Mouse (Mus musculus) embryonic facial prominence, embryonic 10.5 days (tissue): ENCODE results near the gene Pdcd4. TPM values are rescaled to one million over a fixed set of nuclear protein-coding genes. Genes with fewer than 3 reads are reported as not detected.

ENCODE experiments used
- DNase-seq: peaks from one replicate; pipeline ENCODE4 v3.0.0-alpha.2; 2017; ENCODE audit warnings: low spot score
- H3K27ac ChIP-seq: fragments of 300-500 bp; sonication (generic); replicated peaks from 2 replicates; pipeline ENCODE4 v1.5.1; 2016; ENCODE audit warnings: mild to moderate bottlenecking
- H3K27me3 ChIP-seq: fragments of 300-500 bp; sonication (generic); replicated peaks from 2 replicates; pipeline ENCODE4 v1.6.1; 2016; ENCODE audit warnings: low read depth, mild to moderate bottlenecking; ENCODE audit not compliant: poor library complexity, severe bottlenecking
- H3K36me3 ChIP-seq: fragments of 300-500 bp; sonication (generic); replicated peaks from 2 replicates; pipeline ENCODE4 v1.6.1; 2016; ENCODE audit warnings: mild to moderate bottlenecking, moderate library complexity
- H3K4me1 ChIP-seq: fragments of 300-500 bp; sonication (generic); 2 replicates; pipeline ENCODE4 v1.6.1; 2016
- H3K4me3 ChIP-seq: fragments of 300-500 bp; sonication (generic); 2 replicates; pipeline ENCODE4 v1.5.1; 2016; ENCODE audit warnings: mild to moderate bottlenecking, moderate library complexity
- H3K9me3 ChIP-seq: fragments of 300-500 bp; sonication (generic); 2 replicates; pipeline ENCODE4 v1.6.1; 2016; ENCODE audit warnings: mild to moderate bottlenecking
- WGBS: fragments of 180-500 bp; shearing (Covaris S2); methylation state at CpG from one replicate; pipeline ENCODE4 v1.1.7; 2016; 5-methylcytosine and 5-hydroxymethylcytosine counted together
- polyA plus RNA-seq: library from polyadenylated mRNA; unstranded; fragments of >200 nt; fragmentation: Nextera tagmentation; extraction: Ambion mirVana; gene quantifications from 2 replicates; pipeline ENCODE4 v1.2.1, GENCODE M21; 2016

Gene Pdcd4
- polyA plus RNA-seq, 1 experiment from 2014 or later: 78.8 TPM

- no peaks in the 10 kb centered on the region for H3K27me3 ChIP-seq
- no peak for DNase-seq
- peaks cover 4% of the 10 kb centered on the region; the same call in 1 of the 2 replicates for H3K4me1 ChIP-seq
- 77% methylated on average over 1 of the region's 1 CpGs for WGBS
- H3K4me3 ChIP-seq: no peak overlapping the region
- no peaks in the 10 kb centered on the region for H3K36me3 ChIP-seq
- no peak overlapping the region for H3K27ac ChIP-seq
- H3K9me3 ChIP-seq: 0 out of 2 replicates have a peak, but pooled peaks cover 1% of the 10 kb centered on the region
Observed at GRCm38 (mm10) chr19:53880460-53880859, 11.6 kb upstream of the Pdcd4 start.

GRCm38 (mm10) chr19:53881786-53882185, 10.2 kb upstream of the Pdcd4 start:
- no peak overlapping the region for H3K4me3 ChIP-seq
- peaks cover 7% of the 10 kb centered on the region; the same call in 1 of the 2 replicates for H3K4me1 ChIP-seq
- no peak for DNase-seq
- WGBS: 71% methylated on average over 5 of the region's 5 CpGs
- no peaks in the 10 kb centered on the region for H3K27me3 ChIP-seq
- no peak overlapping the region for H3K27ac ChIP-seq
- H3K36me3 ChIP-seq: no peaks in the 10 kb centered on the region
- 0 out of 2 replicates have a peak, but pooled peaks cover 1% of the 10 kb centered on the region for H3K9me3 ChIP-seq

- H3K36me3 ChIP-seq: no peaks in the 10 kb centered on the region
- no peak overlapping the region for H3K27ac ChIP-seq
- DNase-seq: no peak
- no peaks in the 10 kb centered on the region for H3K9me3 ChIP-seq
- H3K27me3 ChIP-seq: no peaks in the 10 kb centered on the region
- H3K4me1 ChIP-seq: peaks cover 11% of the 10 kb centered on the region; the same call in 1 of the 2 replicates
- no peak overlapping the region for H3K4me3 ChIP-seq
- 46% methylated on average over 10 of the region's 10 CpGs for WGBS
Observed at GRCm38 (mm10) chr19:53885450-53885849, 6.6 kb upstream of the Pdcd4 start.

- Histone ChIP-seq H3K27me3 (no peaks in the 10 kb centered on the region), H3K4me1 (peaks cover 15% of the 10 kb centered on the region; the same call in 1 of the 2 replicates), H3K36me3 (no peaks in the 10 kb centered on the region), H3K4me3 (no peak overlapping the region), H3K27ac (no peak overlapping the region), H3K9me3 (no peaks in the 10 kb centered on the region)
- no peak for DNase-seq
- WGBS: 90% methylated on average over 10 of the region's 10 CpGs
Observed at GRCm38 (mm10) chr19:53886576-53887370, 5.3 kb upstream of the Pdcd4 start.

- no peak for DNase-seq
- 92% methylated on average over 3 of the region's 3 CpGs for WGBS
Observed at GRCm38 (mm10) chr19:53887822-53888221, 4.2 kb upstream of the Pdcd4 start.

GRCm38 (mm10) chr19:53888331-53888730, 3.7 kb upstream of the Pdcd4 start:
- no peaks in the 10 kb centered on the region for H3K27me3 ChIP-seq
- H3K36me3 ChIP-seq: no peaks in the 10 kb centered on the region
- H3K9me3 ChIP-seq: no peaks in the 10 kb centered on the region
- no peak overlapping the region for H3K27ac ChIP-seq
- peaks cover 25% of the 10 kb centered on the region for H3K4me1 ChIP-seq
- DNase-seq: no peak
- 89% methylated on average over 9 of the region's 9 CpGs for WGBS
- no peak overlapping the region for H3K4me3 ChIP-seq

More at GRCm38 (mm10) chr19:53887822-53888221, 4.2 kb upstream of the Pdcd4 start:
- H3K36me3 ChIP-seq: no peaks in the 10 kb centered on the region
- no peaks in the 10 kb centered on the region for H3K9me3 ChIP-seq
- peaks cover 21% of the 10 kb centered on the region for H3K4me1 ChIP-seq
- no peaks in the 10 kb centered on the region for H3K27me3 ChIP-seq
- H3K4me3 ChIP-seq: no peak overlapping the region
- no peak overlapping the region for H3K27ac ChIP-seq

- no peaks in the 10 kb centered on the region for H3K36me3 ChIP-seq
- H3K4me3 ChIP-seq: no peak overlapping the region
- peaks cover 33% of the 10 kb centered on the region for H3K4me1 ChIP-seq
- DNase-seq: no peak
- H3K9me3 ChIP-seq: no peaks in the 10 kb centered on the region
- no peak overlapping the region for H3K27ac ChIP-seq
- WGBS: 74% methylated on average over 5 of the region's 5 CpGs
- H3K27me3 ChIP-seq: no peaks in the 10 kb centered on the region
Observed at GRCm38 (mm10) chr19:53889555-53889954, 2.5 kb upstream of the Pdcd4 start.

GRCm38 (mm10) chr19:53890274-53890673, 1.8 kb upstream of the Pdcd4 start:
- Histone ChIP-seq H3K4me3 (no peak overlapping the region), H3K27me3 (no peaks in the 10 kb centered on the region), H3K27ac (no peak overlapping the region), H3K4me1 (peaks cover 33% of the 10 kb centered on the region), H3K9me3 (no peaks in the 10 kb centered on the region), H3K36me3 (no peaks in the 10 kb centered on the region)
- WGBS: 58% methylated on average over 5 of the region's 5 CpGs
- no peak for DNase-seq

- Histone ChIP-seq H3K27me3 (no peaks in the 10 kb centered on the region), H3K4me3 (no peak overlapping the region), H3K9me3 (no peaks in the 10 kb centered on the region), H3K27ac (no peak overlapping the region), H3K4me1 (peaks cover 28% of the 10 kb centered on the region), H3K36me3 (no peaks in the 10 kb centered on the region)
- DNase-seq: no peak
- WGBS: 68% methylated on average over 5 of the region's 5 CpGs
Observed at GRCm38 (mm10) chr19:53890781-53891251, 1.2 kb upstream of the Pdcd4 start.

GRCm38 (mm10) chr19:53891569-53891968, 462 bp upstream of the Pdcd4 start:
- Histone ChIP-seq H3K4me3 (no peak overlapping the region), H3K27me3 (no peaks in the 10 kb centered on the region), H3K4me1 (peaks cover 28% of the 10 kb centered on the region), H3K27ac (no peak overlapping the region; the same call in 1 of the 2 replicates), H3K9me3 (no peaks in the 10 kb centered on the region), H3K36me3 (no peaks in the 10 kb centered on the region)
- 87% methylated on average over 2 of the region's 2 CpGs for WGBS
- no peak for DNase-seq

- Histone ChIP-seq H3K27ac (no peak overlapping the region), H3K27me3 (no peaks in the 10 kb centered on the region), H3K4me3 (no peak overlapping the region), H3K36me3 (no peaks in the 10 kb centered on the region), H3K9me3 (no peaks in the 10 kb centered on the region), H3K4me1 (peaks cover 28% of the 10 kb centered on the region)
- DNase-seq: no peak
- 65% methylated on average over 9 of the region's 9 CpGs for WGBS
Observed at GRCm38 (mm10) chr19:53892838-53893359, 868 bp downstream of the Pdcd4 start.

- H3K9me3 ChIP-seq: no peaks in the 10 kb centered on the region
- WGBS: 75% methylated on average over 3 of the region's 3 CpGs
- DNase-seq: no peak
- no peaks in the 10 kb centered on the region for H3K36me3 ChIP-seq
- H3K4me1 ChIP-seq: peaks cover 28% of the 10 kb centered on the region
- no peaks in the 10 kb centered on the region for H3K27me3 ChIP-seq
- H3K27ac ChIP-seq: peak overlapping the region; percentile 35; the same call in 1 of the 2 replicates
- no peak overlapping the region for H3K4me3 ChIP-seq
Observed at GRCm38 (mm10) chr19:53893711-53894171, 1.7 kb downstream of the Pdcd4 start.
